Mouse (Mus musculus) forebrain, embryonic 11.5 days (tissue): ENCODE measurements around the gene Ramp1. TPM values are rescaled to one million over a fixed set of nuclear protein-coding genes. Genes with fewer than 3 reads are reported as not detected.

Experiments used
- ATAC-seq: fragments of 200-750 bp; cut with Nextera tagmentation; replicated peaks from 2 replicates; pipeline ENCODE4 v1.8.0; 2017; ENCODE audit warnings: moderate TSS enrichment; ENCODE audit not compliant: low FRiP score
- DNase-seq: peaks from one replicate; pipeline ENCODE4 v3.0.0-alpha.2; 2017; ENCODE audit warnings: low spot score
- H3K27ac ChIP-seq: fragments of 300-500 bp; sonication (generic); 2 replicates; pipeline ENCODE4 v1.5.1; 2014; ENCODE audit warnings: low read depth, low read length
- H3K27me3 ChIP-seq: fragments of 300-500 bp; sonication (generic); 2 replicates; pipeline ENCODE4 v1.6.1; 2014; ENCODE audit warnings: mild to moderate bottlenecking, low read length, mixed read lengths; ENCODE audit not compliant: control insufficient read depth, insufficient read depth
- H3K36me3 ChIP-seq: fragments of 300-500 bp; sonication (generic); 2 replicates; pipeline ENCODE4 v1.6.1; 2014; ENCODE audit warnings: mild to moderate bottlenecking, low read length, moderate library complexity, mixed read lengths; ENCODE audit not compliant: control insufficient read depth, insufficient read depth
- H3K4me1 ChIP-seq: fragments of 300-500 bp; sonication (generic); replicated peaks from 2 replicates; pipeline ENCODE4 v1.6.1; 2014; ENCODE audit warnings: low read length, mixed read lengths; ENCODE audit not compliant: control insufficient read depth, insufficient read depth
- H3K4me2 ChIP-seq: fragments of 300-500 bp; sonication (generic); 2 replicates; pipeline ENCODE4 v1.6.1; 2014; ENCODE audit warnings: low read depth, mild to moderate bottlenecking, low read length, moderate library complexity, mixed read lengths; ENCODE audit not compliant: severe bottlenecking
- H3K4me3 ChIP-seq: fragments of 300-500 bp; sonication (generic); 2 replicates; pipeline ENCODE4 v1.5.1; 2014; ENCODE audit warnings: low read depth, low read length
- H3K9ac ChIP-seq: fragments of 300-500 bp; sonication (generic); 2 replicates; pipeline ENCODE4 v1.6.1; 2014; ENCODE audit warnings: low read length
- H3K9me3 ChIP-seq: fragments of 300-500 bp; sonication (generic); 2 replicates; pipeline ENCODE4 v1.6.1; 2016; ENCODE audit warnings: low read length, mixed read lengths; ENCODE audit not compliant: control insufficient read depth
- WGBS: fragments of 180-500 bp; shearing (Covaris S2); extraction: QIAGEN DNeasy Blood & Tissue Kit; methylation state at CpG from one replicate; pipeline ENCODE4 v1.1.7; 2014; 5-methylcytosine and 5-hydroxymethylcytosine counted together
- polyA plus RNA-seq: library from polyadenylated mRNA; unstranded; fragments of >200 nt; fragmentation: Nextera tagmentation; extraction: Ambion mirVana; gene quantifications from 2 replicates; pipeline ENCODE4 v1.2.1, GENCODE M21; 2014

Gene Ramp1
- polyA plus RNA-seq, 1 experiment from 2014 or later: 0.12 TPM

DNA sequence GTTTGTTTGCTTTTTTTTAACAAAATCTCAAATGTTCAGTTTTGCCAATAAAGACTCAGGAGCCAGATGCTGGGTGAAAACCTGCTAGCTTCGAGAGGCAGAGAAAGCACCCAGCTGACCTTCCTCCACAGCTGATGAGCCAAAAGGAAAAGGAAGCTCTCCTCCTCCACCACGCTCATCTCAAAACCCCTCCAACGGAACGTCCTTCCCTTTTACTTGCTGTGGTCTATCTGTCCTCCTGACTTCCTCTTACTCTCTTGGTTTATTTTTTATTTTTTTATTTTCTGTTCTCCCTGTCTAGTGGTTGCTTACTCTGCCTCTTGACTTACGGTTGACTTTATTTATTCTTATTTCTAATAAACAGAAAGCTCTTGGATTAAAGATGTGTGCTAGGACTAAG is 55.8 kb downstream of the Ramp1 start:
- 79% methylated on average over 5 of the region's 5 CpGs for WGBS
- Histone ChIP-seq H3K4me1 (no peaks in the 10 kb centered on the region), H3K4me2 (no peak overlapping the region), H3K27me3 (no peaks in the 10 kb centered on the region), H3K27ac (no peak overlapping the region), H3K36me3 (no peaks in the 10 kb centered on the region), H3K9ac (no peak overlapping the region), H3K9me3 (no peaks in the 10 kb centered on the region), H3K4me3 (no peak overlapping the region)
- no peak for ATAC-seq
- no peak for DNase-seq

GRCm38 (mm10) chr1:91237676-91238075 is 58.1 kb downstream of the Ramp1 start:
- Histone ChIP-seq H3K4me1 (no peaks in the 10 kb centered on the region), H3K9me3 (no peaks in the 10 kb centered on the region), H3K27me3 (no peaks in the 10 kb centered on the region), H3K36me3 (no peaks in the 10 kb centered on the region), H3K4me2 (no peak overlapping the region), H3K4me3 (no peak overlapping the region), H3K27ac (no peak overlapping the region), H3K9ac (no peak overlapping the region)
- ATAC-seq (no peak), DNase-seq (no peak)
- 84% methylated on average over 6 of the region's 6 CpGs for WGBS

DNA sequence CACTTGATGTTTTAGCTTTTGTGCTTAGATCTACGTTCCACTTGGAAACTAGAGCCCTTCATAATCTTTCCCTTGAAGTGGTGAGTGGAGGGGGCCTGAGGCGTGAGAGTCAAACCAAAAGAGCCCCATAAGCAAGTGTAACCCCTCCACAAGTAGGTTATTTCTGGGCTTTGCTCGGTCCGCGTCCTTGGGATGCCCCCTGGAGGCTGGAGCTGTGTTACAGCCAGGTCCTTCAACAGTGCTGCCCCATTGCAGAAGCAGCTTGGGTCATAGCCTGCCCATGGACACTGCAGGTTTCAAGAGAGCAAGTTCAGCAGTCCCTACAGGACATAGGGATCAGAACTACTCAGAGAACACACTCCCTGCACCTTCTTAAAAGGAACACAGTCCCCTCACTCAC is 59.5 kb downstream of the Ramp1 start:
- Histone ChIP-seq H3K4me1 (no peaks in the 10 kb centered on the region), H3K36me3 (no peaks in the 10 kb centered on the region), H3K9me3 (no peaks in the 10 kb centered on the region), H3K4me3 (no peak overlapping the region), H3K27me3 (no peaks in the 10 kb centered on the region), H3K27ac (no peak overlapping the region), H3K4me2 (no peak overlapping the region), H3K9ac (no peak overlapping the region)
- DNase-seq (peak; percentile 63), ATAC-seq (no peak)
- 18% methylated on average over 5 of the region's 5 CpGs for WGBS

DNA sequence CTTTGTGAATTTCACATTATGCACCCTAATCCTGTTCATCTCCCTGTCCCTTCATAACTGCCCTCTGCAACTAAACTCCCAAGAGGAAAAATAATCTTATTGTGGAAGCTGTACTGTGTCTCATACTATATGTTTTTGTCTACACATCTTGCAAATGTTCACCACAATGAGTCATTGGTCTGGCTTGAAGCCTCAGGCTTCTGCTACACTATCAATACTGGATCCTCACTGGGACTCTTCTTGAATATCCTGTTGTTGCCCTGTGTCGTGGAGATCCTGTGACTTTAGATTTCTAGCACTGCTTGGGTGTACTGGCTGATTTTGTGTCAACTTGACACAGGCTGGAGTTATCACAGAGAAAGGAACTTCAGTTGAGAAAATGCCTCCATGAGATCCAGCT is 60.2 kb downstream of the Ramp1 start:
- no peak overlapping the region for H3K4me2 ChIP-seq
- H3K27ac ChIP-seq: no peak overlapping the region
- ATAC-seq (no peak), DNase-seq (no peak)
- H3K9me3 ChIP-seq: no peaks in the 10 kb centered on the region
- WGBS: 71% methylated on average over 1 of the region's 1 CpGs
- no peak overlapping the region for H3K9ac ChIP-seq
- no peaks in the 10 kb centered on the region for H3K27me3 ChIP-seq
- no peak overlapping the region for H3K4me3 ChIP-seq
- H3K4me1 ChIP-seq: no peaks in the 10 kb centered on the region
- H3K36me3 ChIP-seq: no peaks in the 10 kb centered on the region

DNA sequence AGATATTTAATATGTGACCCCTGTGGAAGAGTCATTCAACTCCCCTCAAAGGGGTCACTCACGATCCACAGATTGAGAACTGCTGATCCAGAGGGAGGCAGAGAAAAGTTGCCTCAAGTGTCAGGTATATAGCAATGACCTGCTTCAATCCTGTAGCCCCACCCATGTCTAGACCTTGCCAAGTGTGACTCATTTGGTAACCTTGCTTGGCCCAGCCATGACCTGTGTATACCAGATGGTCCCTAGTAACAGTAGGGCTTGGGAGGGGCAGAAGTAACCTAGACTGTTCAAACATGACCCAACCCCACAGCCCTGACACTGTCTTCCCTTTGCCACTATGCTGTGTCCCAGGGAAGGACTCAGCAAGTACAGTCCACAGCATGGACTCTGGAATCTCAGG is 61.1 kb downstream of the Ramp1 start:
- no peaks in the 10 kb centered on the region for H3K4me1 ChIP-seq
- no peak overlapping the region for H3K27ac ChIP-seq
- H3K9me3 ChIP-seq: no peaks in the 10 kb centered on the region
- no peak overlapping the region for H3K4me3 ChIP-seq
- no peaks in the 10 kb centered on the region for H3K27me3 ChIP-seq
- H3K9ac ChIP-seq: no peak overlapping the region
- WGBS: 87% methylated on average over 1 of the region's 1 CpGs
- no peaks in the 10 kb centered on the region for H3K36me3 ChIP-seq
- DNase-seq (no peak), ATAC-seq (no peak)
- no peak overlapping the region for H3K4me2 ChIP-seq

GRCm38 (mm10) chr1:91241249-91241648 is 61.6 kb downstream of the Ramp1 start:
- Histone ChIP-seq H3K9ac (no peak overlapping the region), H3K4me1 (no peaks in the 10 kb centered on the region), H3K27ac (no peak overlapping the region), H3K27me3 (no peaks in the 10 kb centered on the region), H3K4me3 (no peak overlapping the region), H3K9me3 (no peaks in the 10 kb centered on the region), H3K36me3 (no peaks in the 10 kb centered on the region), H3K4me2 (no peak overlapping the region)
- ATAC-seq: no peak
- DNase-seq: no peak
- 85% methylated on average over 4 of the region's 4 CpGs for WGBS

DNA sequence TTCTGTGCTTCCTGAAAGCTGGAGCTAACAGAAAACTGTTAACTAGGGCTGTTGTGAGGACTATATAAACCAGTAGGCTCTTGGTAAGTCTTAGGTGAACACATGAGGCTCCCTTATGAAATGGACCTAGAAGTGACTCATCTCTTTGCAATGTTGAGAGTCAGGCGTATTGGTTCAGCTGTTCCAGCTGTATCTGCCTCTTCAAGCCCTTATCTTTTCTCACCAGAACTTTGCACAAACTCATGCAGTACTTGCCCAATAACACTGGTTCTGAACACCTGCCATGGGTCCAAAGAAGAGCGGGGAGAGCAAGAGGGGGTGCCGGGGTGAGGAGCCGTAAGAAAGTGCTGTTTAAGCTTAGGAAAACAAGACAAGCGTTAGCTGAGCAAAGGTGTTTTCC is 68.6 kb downstream of the Ramp1 start:
- 93% methylated on average over 5 of the region's 5 CpGs for WGBS
- Histone ChIP-seq H3K36me3 (no peaks in the 10 kb centered on the region), H3K27ac (no peak overlapping the region), H3K4me1 (peaks cover 6% of the 10 kb centered on the region), H3K9ac (no peak overlapping the region), H3K4me2 (no peak overlapping the region), H3K4me3 (no peak overlapping the region), H3K9me3 (no peaks in the 10 kb centered on the region), H3K27me3 (no peaks in the 10 kb centered on the region)
- ATAC-seq (no peak), DNase-seq (no peak)

DNA sequence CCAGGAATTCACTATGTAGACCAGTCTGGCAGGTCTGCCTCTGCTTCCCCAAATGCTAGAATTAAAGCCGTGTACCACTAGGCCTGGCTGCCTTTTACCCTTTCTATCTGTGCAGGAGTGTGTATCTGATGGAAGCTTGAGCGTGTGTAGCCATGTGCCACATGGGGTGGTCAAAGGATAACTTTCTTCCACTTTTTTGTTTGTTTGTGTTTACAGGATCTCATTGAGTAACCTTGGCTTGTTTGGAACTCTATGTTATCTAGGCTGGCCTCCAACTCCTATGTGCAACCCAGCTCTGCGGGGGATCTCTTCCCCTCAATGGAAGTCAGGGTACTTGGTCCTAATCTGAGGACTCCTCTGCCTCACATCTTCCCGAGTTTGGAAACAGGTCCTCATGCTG is 69.3 kb downstream of the Ramp1 start:
- no peaks in the 10 kb centered on the region for H3K27me3 ChIP-seq
- H3K4me1 ChIP-seq: peaks cover 6% of the 10 kb centered on the region
- no peaks in the 10 kb centered on the region for H3K36me3 ChIP-seq
- DNase-seq: no peak
- peak overlapping the region; percentile 99 for H3K4me3 ChIP-seq
- no peak for ATAC-seq
- no peak overlapping the region for H3K9ac ChIP-seq
- peak overlapping the region; percentile 80 for H3K4me2 ChIP-seq
- H3K27ac ChIP-seq: no peak overlapping the region
- no peaks in the 10 kb centered on the region for H3K9me3 ChIP-seq
- 49% methylated on average over 4 of the region's 4 CpGs for WGBS

DNA sequence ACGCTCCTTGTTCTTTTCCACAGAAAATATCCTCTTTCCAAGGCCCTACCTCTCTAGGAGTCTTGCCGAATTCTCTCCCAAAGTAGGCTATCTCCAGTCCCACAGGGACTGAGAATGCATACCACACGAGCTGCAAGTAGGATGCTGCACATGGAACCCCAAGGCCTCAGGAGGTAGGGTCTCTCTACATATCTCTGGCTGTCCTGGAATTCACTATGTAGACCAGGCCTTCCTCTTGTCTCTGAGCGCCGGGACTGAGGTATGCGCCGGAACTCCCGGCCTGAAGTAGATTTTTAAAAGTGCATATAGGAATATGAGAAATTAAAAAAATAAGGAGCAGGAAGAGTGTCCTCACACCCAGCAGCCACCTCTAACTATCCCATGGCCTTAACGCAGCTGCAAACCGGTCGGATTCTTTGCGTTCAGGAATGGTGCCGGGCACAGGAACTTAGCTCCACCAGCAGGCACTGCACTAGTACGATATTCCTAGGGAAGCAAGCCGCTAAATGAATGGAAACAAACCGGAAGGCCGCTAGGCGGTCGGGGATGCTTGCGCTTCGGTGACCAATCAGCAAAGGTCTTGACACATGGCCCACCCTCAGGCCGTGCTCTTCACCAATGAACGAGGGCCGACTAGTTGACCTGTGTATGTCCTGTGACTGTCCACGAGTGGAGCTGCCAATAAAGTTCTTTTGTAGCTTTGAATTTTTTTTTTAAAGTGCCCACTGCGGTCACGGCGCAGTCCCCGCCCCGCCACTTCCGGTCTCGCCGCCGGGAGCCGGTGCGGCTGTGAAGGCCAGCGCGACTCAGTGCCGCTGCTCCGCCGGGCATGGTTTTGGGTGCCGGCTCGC is 70.2 kb downstream of the Ramp1 start, which contains the start of gene Ube2f:
Gene Ube2f (plus strand): TSS at position 741 of the 851 bp plus-strand sequence.
- whole genome bisulfite sequencing: under 1% methylated on average over 43 of the region's 43 CpGs
- Histone ChIP-seq H3K27me3 (no peaks in the 10 kb centered on the region), H3K36me3 (no peaks in the 10 kb centered on the region), H3K9me3 (no peaks in the 10 kb centered on the region), H3K9ac (peak within 1 kb of the TSS; percentile 93), H3K27ac (peak within 1 kb of the TSS; percentile 68), H3K4me3 (peak within 1 kb of the TSS; percentile 99), H3K4me2 (peak within 1 kb of the TSS; percentile 89), H3K4me1 (peaks cover 6% of the 10 kb centered on the region)
- peak; percentile 95 for DNase-seq
- peak; percentile 99 for ATAC-seq
